Mouse (Mus musculus) limb, embryonic 14.5 days (tissue): Measurements from ENCODE around the gene Acad9. TPM values are rescaled to one million over a fixed set of nuclear protein-coding genes. Genes with fewer than 3 reads are reported as not detected.

Source experiments
- ATAC-seq: fragments of 200-750 bp; cut with Nextera tagmentation; 2 replicates; pipeline ENCODE4 v1.8.0; 2017; ENCODE audit warnings: low read depth, moderate number of reproducible peaks, moderate TSS enrichment; ENCODE audit not compliant: low FRiP score
- DNase-seq: peaks from one replicate; pipeline ENCODE4 v3.0.0-alpha.2; 2015; ENCODE audit warnings: low spot score
- H3K27ac ChIP-seq: fragments of 300-500 bp; sonication (generic); replicated peaks from 2 replicates; pipeline ENCODE4 v1.5.1; 2014; ENCODE audit warnings: low read depth, mild to moderate bottlenecking, low read length, moderate library complexity, mixed read lengths
- H3K27me3 ChIP-seq: fragments of 300-500 bp; sonication (generic); 2 replicates; pipeline ENCODE4 v1.6.1; 2014; ENCODE audit warnings: low read length, mixed read lengths; ENCODE audit not compliant: control insufficient read depth, insufficient read depth
- H3K36me3 ChIP-seq: fragments of 300-500 bp; sonication (generic); 2 replicates; pipeline ENCODE4 v1.6.1; 2014; ENCODE audit warnings: mild to moderate bottlenecking, low read length, moderate library complexity, mixed read lengths; ENCODE audit not compliant: control insufficient read depth, insufficient read depth
- H3K4me1 ChIP-seq: fragments of 300-500 bp; sonication (generic); 2 replicates; pipeline ENCODE4 v1.6.1; 2014; ENCODE audit warnings: antibody characterized with exemption, low read length, mixed read lengths; ENCODE audit not compliant: control insufficient read depth, insufficient read depth
- H3K4me2 ChIP-seq: fragments of 300-500 bp; sonication (generic); replicated peaks from 2 replicates; pipeline ENCODE4 v1.6.1; 2014; ENCODE audit warnings: low read depth, mild to moderate bottlenecking, low read length, moderate library complexity; ENCODE audit not compliant: severe bottlenecking
- H3K4me3 ChIP-seq: fragments of 300-500 bp; sonication (generic); replicated peaks from 2 replicates; pipeline ENCODE4 v1.5.1; 2014; ENCODE audit warnings: low read length
- H3K9ac ChIP-seq: fragments of 300-500 bp; sonication (generic); 2 replicates; pipeline ENCODE4 v1.6.1; 2014; ENCODE audit warnings: mild to moderate bottlenecking, low read depth, low read length, moderate library complexity; ENCODE audit not compliant: severe bottlenecking
- H3K9me3 ChIP-seq: fragments of 300-500 bp; sonication (generic); 2 replicates; pipeline ENCODE4 v1.6.1; 2016; ENCODE audit warnings: low read length; ENCODE audit not compliant: control insufficient read depth
- POLR2A ChIP-seq: fragments of 200-500 bp; IDR thresholded peaks from 2 replicates; pipeline ENCODE4 v1.8.0; 2012; ENCODE audit warnings: inconsistent platforms, mild to moderate bottlenecking, moderate library complexity, borderline replicate concordance; ENCODE audit not compliant: insufficient read depth, insufficient read length; ENCODE audit errors: extremely low read depth
- WGBS: fragments of 180-500 bp; shearing (Covaris S2); extraction: QIAGEN DNeasy Blood & Tissue Kit; methylation state at CpG from one replicate; pipeline ENCODE4 v1.1.7; 2014; 5-methylcytosine and 5-hydroxymethylcytosine counted together
- polyA plus RNA-seq, 2 experiments: library from polyadenylated mRNA; depleted of rRNA in 1 of 2; stranded (reverse) in 1 of 2; unstranded in 1 of 2; fragments of >200 nt; fragmentation: Nextera tagmentation in 1 of 2; extraction: Ambion mirVana in 1 of 2; gene quantifications; 2 replicates each; pipeline versions ENCODE4 v1.2.1 to v1.2.3; 2012 to 2014

Acad9 gene
- polyA plus RNA-seq, 2 experiments: 46.8 to 117 TPM

GRCm38 (mm10) chr3:36077386-36077785 lies 11.6 kb downstream of the Acad9 start:
- H3K27me3 ChIP-seq: no peaks in the 10 kb centered on the region
- no peaks in the 10 kb centered on the region for H3K4me1 ChIP-seq
- no peaks in the 10 kb centered on the region for H3K9me3 ChIP-seq
- no peak for TF ChIP-seq POLR2A
- no peak overlapping the region for H3K4me2 ChIP-seq
- H3K27ac ChIP-seq: no peak overlapping the region
- DNase-seq (no peak), ATAC-seq (no peak)
- H3K9ac ChIP-seq: no peak overlapping the region
- H3K4me3 ChIP-seq: no peak overlapping the region
- WGBS: 87% methylated on average over 3 of the region's 3 CpGs
- peaks cover 92% of the 10 kb centered on the region for H3K36me3 ChIP-seq

- H3K9ac ChIP-seq: no peak overlapping the region
- no peaks in the 10 kb centered on the region for H3K9me3 ChIP-seq
- ATAC-seq: no peak
- 90% methylated on average over 5 of the region's 5 CpGs for WGBS
- no peaks in the 10 kb centered on the region for H3K4me1 ChIP-seq
- H3K27ac ChIP-seq: no peak overlapping the region
- no peak overlapping the region for H3K4me3 ChIP-seq
- H3K27me3 ChIP-seq: no peaks in the 10 kb centered on the region
- no peak for TF ChIP-seq POLR2A
- H3K36me3 ChIP-seq: peaks cover 91% of the 10 kb centered on the region
- no peak overlapping the region for H3K4me2 ChIP-seq
- DNase-seq: no peak
Measured at GRCm38 (mm10) chr3:36079886-36080285, 14.1 kb downstream of the Acad9 start.

- no peak overlapping the region for H3K9ac ChIP-seq
- no peaks in the 10 kb centered on the region for H3K27me3 ChIP-seq
- H3K36me3 ChIP-seq: peaks cover 91% of the 10 kb centered on the region
- DNase-seq (no peak), ATAC-seq (no peak)
- H3K27ac ChIP-seq: no peak overlapping the region
- H3K4me2 ChIP-seq: no peak overlapping the region
- 88% methylated on average over 5 of the region's 5 CpGs for WGBS
- TF ChIP-seq POLR2A: no peak
- no peaks in the 10 kb centered on the region for H3K4me1 ChIP-seq
- H3K9me3 ChIP-seq: no peaks in the 10 kb centered on the region
- H3K4me3 ChIP-seq: no peak overlapping the region
Measured at GRCm38 (mm10) chr3:36080741-36081140, 15.0 kb downstream of the Acad9 start.

- no peak for ATAC-seq
- H3K36me3 ChIP-seq: peaks cover 91% of the 10 kb centered on the region
- H3K4me2 ChIP-seq: no peak overlapping the region
Measured at GRCm38 (mm10) chr3:36082843-36083242, 17.1 kb downstream of the Acad9 start.

GRCm38 (mm10) chr3:36083381-36083780 lies 17.6 kb downstream of the Acad9 start:
- no peak for ATAC-seq
- no peak overlapping the region for H3K27ac ChIP-seq
- no peak overlapping the region for H3K4me2 ChIP-seq
- H3K9ac ChIP-seq: no peak overlapping the region
- no peaks in the 10 kb centered on the region for H3K9me3 ChIP-seq
- no peaks in the 10 kb centered on the region for H3K4me1 ChIP-seq
- H3K4me3 ChIP-seq: no peak overlapping the region
- WGBS: 92% methylated on average over 7 of the region's 7 CpGs
- DNase-seq: no peak
- H3K36me3 ChIP-seq: peaks cover 91% of the 10 kb centered on the region
- H3K27me3 ChIP-seq: no peaks in the 10 kb centered on the region
- no peak for TF ChIP-seq POLR2A

More at GRCm38 (mm10) chr3:36082843-36083242, 17.1 kb downstream of the Acad9 start:
- Histone ChIP-seq H3K9ac (no peak overlapping the region), H3K27me3 (no peaks in the 10 kb centered on the region), H3K27ac (no peak overlapping the region), H3K4me3 (no peak overlapping the region), H3K9me3 (no peaks in the 10 kb centered on the region), H3K4me1 (no peaks in the 10 kb centered on the region)
- DNase-seq: no peak
- WGBS: 96% methylated on average over 4 of the region's 4 CpGs
- TF ChIP-seq POLR2A: no peak

GRCm38 (mm10) chr3:36085394-36085793 lies 19.6 kb downstream of the Acad9 start:
- H3K36me3 ChIP-seq: peaks cover 90% of the 10 kb centered on the region
- no peak overlapping the region for H3K4me2 ChIP-seq
- H3K4me3 ChIP-seq: no peak overlapping the region
- ATAC-seq (no peak), DNase-seq (no peak)
- no peak overlapping the region for H3K9ac ChIP-seq
- no peak for TF ChIP-seq POLR2A
- no peak overlapping the region for H3K27ac ChIP-seq
- H3K4me1 ChIP-seq: no peaks in the 10 kb centered on the region
- 97% methylated on average over 5 of the region's 5 CpGs for WGBS
- no peaks in the 10 kb centered on the region for H3K27me3 ChIP-seq
- H3K9me3 ChIP-seq: no peaks in the 10 kb centered on the region
